ENCODE assay signal across 25 mouse cellular contexts in the genomic region with DNA sequence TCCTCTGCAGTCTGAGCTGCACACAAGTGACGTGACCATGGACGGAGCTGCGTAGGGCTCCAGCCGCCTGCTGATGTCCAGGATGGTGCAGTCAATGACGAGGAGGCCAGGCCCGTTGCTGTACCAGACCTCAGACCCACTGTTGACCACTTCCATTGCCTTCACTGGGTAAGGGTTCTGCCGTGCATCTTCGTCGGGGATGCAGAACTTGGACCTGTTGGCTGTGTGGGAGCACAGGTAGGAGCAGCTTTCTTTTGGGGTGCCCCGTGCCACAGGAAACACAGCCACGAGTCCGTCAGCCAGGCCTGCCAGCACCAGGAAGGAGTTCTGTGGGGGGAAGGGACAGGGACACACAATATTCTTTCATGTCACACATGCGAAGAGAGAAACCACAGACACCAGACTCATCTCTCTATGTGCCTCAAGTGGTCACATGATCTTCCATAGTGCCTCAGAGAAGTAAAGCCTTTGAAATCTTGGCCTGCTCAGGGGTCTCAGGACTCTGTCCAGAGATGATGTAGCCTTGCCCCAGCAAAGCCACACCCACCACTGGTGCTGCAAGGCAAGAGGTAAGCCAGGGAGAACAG.
DNase-seq lines count a peak whose midpoint lies in the region; ATAC-seq and TF ChIP-seq lines count a peak whose summit lies in the region.
"Had no signal": no experiment of that assay in that cellular context is flagged by ENCODE, and none has a peak within 500 bp of the region (broad histone marks: within the 10 kb centered on the region; RNA-seq: fewer than 3 reads in every experiment).

No protein-coding gene starts in this region.

- WGBS in midbrain, embryonic 11.5 days: 93% methylated on average over 13 of the region's 13 CpGs
- WGBS in midbrain, embryonic 10.5 days: 93% methylated on average over 13 of the region's 13 CpGs
- 89% methylated on average over 13 of the region's 13 CpGs for WGBS in small intestine, adult 2 months
- WGBS in kidney, embryonic 16.5 days: 93% methylated on average over 13 of the region's 13 CpGs

- H3K9me3 ChIP-seq in midbrain, embryonic 11.5 days (ENCODE audit: control insufficient read depth, low read length): no peaks in the 10 kb centered on the region
- no peaks in the 10 kb centered on the region for H3K9me3 ChIP-seq in midbrain, embryonic 10.5 days (replicated peaks)
- no peaks in the 10 kb centered on the region for H3K9me3 ChIP-seq in kidney, embryonic 16.5 days (ENCODE audit: low read length)
- H3K9me3 ChIP-seq: embryonic facial prominence, embryonic 10.5 days; forebrain, embryonic 15.5 days; hindbrain, embryonic 12.5 days; limb, embryonic 12.5 days had no signal

- H3K27me3 ChIP-seq in midbrain, embryonic 11.5 days (ENCODE audit: control insufficient read depth, insufficient read depth, low read length): no peaks in the 10 kb centered on the region
- no peaks in the 10 kb centered on the region for H3K27me3 ChIP-seq in midbrain, embryonic 10.5 days (ENCODE audit: low read depth, poor library complexity, severe bottlenecking)
- H3K27me3 ChIP-seq in small intestine, adult 2 months (ENCODE audit: control insufficient read depth, insufficient read depth, low read length): no peaks in the 10 kb centered on the region
- no peaks in the 10 kb centered on the region for H3K27me3 ChIP-seq in kidney, embryonic 16.5 days (ENCODE audit: insufficient read depth, low read length)
- H3K27me3 ChIP-seq: forebrain, embryonic 15.5 days; hindbrain, embryonic 12.5 days; limb, embryonic 12.5 days had no signal

- H3K4me2 ChIP-seq in midbrain, embryonic 11.5 days: no peak overlapping the region
- H3K4me2 ChIP-seq in kidney, embryonic 16.5 days (replicated peaks; ENCODE audit: low read depth, low read length): no peak overlapping the region
- H3K4me2 ChIP-seq: forebrain, embryonic 15.5 days; hindbrain, embryonic 12.5 days; limb, embryonic 12.5 days; liver, embryonic 11.5 days had no signal

- no peak for ATAC-seq in midbrain, embryonic 11.5 days (ENCODE audit: low FRiP score)
- ATAC-seq in megakaryocyte, adult 5-6 weeks (ENCODE audit: poor library complexity, severe bottlenecking): peak; percentile 53
- ATAC-seq in kidney, embryonic 16.5 days (ENCODE audit: low FRiP score, low TSS enrichment): no peak
- no peak for ATAC-seq in megakaryocyte-erythroid progenitor cell, adult 5-6 weeks (replicated peaks; ENCODE audit: low FRiP score, low TSS enrichment, poor library complexity, severe bottlenecking)
- ATAC-seq: activated CD4-positive, CD25-positive, alpha-beta regulatory T cell, adult 4 months; forebrain, embryonic 15.5 days; inflammation-experienced regulatory T-cells, adult 6 months; midbrain, embryonic 16.5 days had no signal

- no peak overlapping the region for H3K9ac ChIP-seq in midbrain, embryonic 11.5 days (ENCODE audit: low read length)
- no peak overlapping the region for H3K9ac ChIP-seq in kidney, embryonic 16.5 days (replicated peaks; ENCODE audit: low read length)
- H3K9ac ChIP-seq: forebrain, embryonic 15.5 days; hindbrain, embryonic 12.5 days; limb, embryonic 12.5 days had no signal

- no peak overlapping the region for H3K27ac ChIP-seq in midbrain, embryonic 11.5 days (ENCODE audit: low read depth, low read length)
- H3K27ac ChIP-seq in midbrain, embryonic 10.5 days (replicated peaks): no peak overlapping the region
- H3K27ac ChIP-seq in small intestine, adult 2 months (ENCODE audit: insufficient read depth, low read depth, low read length): 0 out of 2 replicates have a peak overlapping the region, but pooled peaks have one; percentile 9
- no peak overlapping the region for H3K27ac ChIP-seq in kidney, embryonic 16.5 days (ENCODE audit: low read length)
- H3K27ac ChIP-seq: forebrain, embryonic 15.5 days; heart, adult 2 months; hindbrain, embryonic 12.5 days; limb, embryonic 12.5 days had no signal

- no peak for TF ChIP-seq CTCF in small intestine, adult 2 months (IDR thresholded peaks at IDR 0.05; ENCODE audit: extremely low read depth, insufficient read length, insufficient replicate concordance, low read depth, low read length)

- peak; percentile 74 for DNase-seq in midbrain, embryonic 11.5 days (ENCODE audit: low spot score, missing footprints)
- no peak for DNase-seq in midbrain, embryonic 10.5 days (ENCODE audit: low spot score)
- DNase-seq in kidney, postnatal 4 days: no peak
- DNase-seq: adrenal gland, adult 8-10 months; cerebellum, adult 11-12 months; cerebellum, postnatal 10 days; heart, adult 2 months; kidney, adult 18-20 months; kidney, postnatal 10 days; lung, adult 18-20 months; lung, postnatal 14 days; right cerebral cortex, postnatal 14 days; spleen, adult 18-20 months had no signal

- H3K4me1 ChIP-seq in midbrain, embryonic 11.5 days (ENCODE audit: control insufficient read depth, insufficient read depth, low read length): no peaks in the 10 kb centered on the region
- 0 out of 2 replicates have a peak, but pooled peaks cover 4% of the 10 kb centered on the region for H3K4me1 ChIP-seq in midbrain, embryonic 10.5 days
- no peaks in the 10 kb centered on the region; the same call in 1 of the 2 replicates for H3K4me1 ChIP-seq in small intestine, adult 2 months (ENCODE audit: control insufficient read depth, insufficient read depth, insufficient read length, low read length)
- H3K4me1 ChIP-seq in kidney, embryonic 16.5 days (ENCODE audit: insufficient read depth, low read length): peaks cover 10% of the 10 kb centered on the region
- H3K4me1 ChIP-seq: forebrain, embryonic 15.5 days had no signal

- no peaks in the 10 kb centered on the region for H3K36me3 ChIP-seq in midbrain, embryonic 11.5 days (ENCODE audit: control insufficient read depth, insufficient read depth, low read length)
- H3K36me3 ChIP-seq in midbrain, embryonic 10.5 days: no peaks in the 10 kb centered on the region
- H3K36me3 ChIP-seq in small intestine, adult 2 months (ENCODE audit: control insufficient read depth, insufficient read depth, low read length): peaks cover 62% of the 10 kb centered on the region
- H3K36me3 ChIP-seq in kidney, embryonic 16.5 days (ENCODE audit: insufficient read depth, low read length): peaks cover 22% of the 10 kb centered on the region; the same call in 1 of the 2 replicates
- H3K36me3 ChIP-seq: forebrain, embryonic 15.5 days; hindbrain, embryonic 12.5 days had no signal

- no peak for TF ChIP-seq POLR2A in small intestine, adult 2 months (IDR thresholded peaks at IDR 0.05; ENCODE audit: low read depth, low read length)

- no peak overlapping the region for H3K4me3 ChIP-seq in midbrain, embryonic 11.5 days (ENCODE audit: low read depth, low read length)
- no peak overlapping the region for H3K4me3 ChIP-seq in midbrain, embryonic 10.5 days
- H3K4me3 ChIP-seq in small intestine, adult 2 months (ENCODE audit: low read depth, low read length): no peak overlapping the region; the same call in 1 of the 2 replicates
- H3K4me3 ChIP-seq in kidney, embryonic 16.5 days (ENCODE audit: low read length): no peak overlapping the region
- H3K4me3 ChIP-seq: embryonic facial prominence, embryonic 10.5 days; forebrain, embryonic 15.5 days; heart, adult 2 months; hindbrain, embryonic 12.5 days; limb, embryonic 12.5 days had no signal
